Mouse (Mus musculus) CH12.LX (cell line): ENCODE measurements around the gene Gm12166. TPM values are rescaled to one million over a fixed set of nuclear protein-coding genes. Genes with fewer than 3 reads are reported as not detected.
A peak's percentile ranks its signal among the peaks of the same experiment; 100 is the strongest.

ENCODE experiments used
- DNase-seq: peaks from one replicate; pipeline ENCODE4 v3.0.0-alpha.2; 2013; ENCODE audit errors: extremely low read depth
- H3K27ac ChIP-seq: 2 replicates; pipeline ENCODE4 v1.5.1; 2012; ENCODE audit warnings: low read depth, mild to moderate bottlenecking, control low read depth, moderate library complexity; ENCODE audit not compliant: insufficient read depth
- H3K27me3 ChIP-seq: replicated peaks from 2 replicates; pipeline ENCODE3; 2012; ENCODE audit warnings: inconsistent platforms
- H3K36me3 ChIP-seq, 2 experiments: replicated peaks in 1 of 2; 2 replicates each; pipeline versions ENCODE3 to v1.6.1; 2012; ENCODE audit warnings: inconsistent platforms in 1 of 2, low read length in 1 of 2, mild to moderate bottlenecking in 1 of 2, mixed read lengths in 1 of 2, moderate library complexity in 1 of 2; ENCODE audit not compliant: control insufficient read depth in 1 of 2, insufficient read depth in 1 of 2
- H3K4me1 ChIP-seq, 2 experiments: 2 replicates each; pipeline ENCODE4 v1.6.1; 2012; ENCODE audit warnings: inconsistent platforms in 1 of 2, moderate library complexity in 1 of 2; ENCODE audit not compliant: insufficient read depth in 2 of 2, control insufficient read depth in 1 of 2
- H3K4me2 ChIP-seq: 2 replicates; pipeline ENCODE4 v1.6.1; 2012; ENCODE audit warnings: low read depth, mild to moderate bottlenecking, control low read depth; ENCODE audit not compliant: poor library complexity, insufficient read depth, severe bottlenecking
- H3K4me3 ChIP-seq, 3 experiments: fragments of 150-350 bp in 1 of 3; sonication (generic) in 1 of 3; replicated peaks in 1 of 3; 2 replicates each; pipeline versions ENCODE3 to v1.5.1; 2011 to 2012; ENCODE audit warnings: low read depth in 2 of 3, low read length in 2 of 3, mild to moderate bottlenecking in 2 of 3, moderate library complexity in 2 of 3, control low read depth in 1 of 3, improper control_type of control experiment in 1 of 3, inconsistent platforms in 1 of 3, mixed read lengths in 1 of 3; ENCODE audit not compliant: poor library complexity in 1 of 3
- H3K79me2 ChIP-seq: replicated peaks from 2 replicates; pipeline ENCODE4 v1.6.1; 2012; ENCODE audit warnings: mild to moderate bottlenecking, moderate library complexity; ENCODE audit not compliant: control insufficient read depth, poor library complexity, insufficient read depth, severe bottlenecking; ENCODE audit errors: extremely low read depth
- H3K9ac ChIP-seq: 2 replicates; pipeline ENCODE4 v1.6.1; 2012; ENCODE audit warnings: low read depth, mild to moderate bottlenecking, control low read depth, moderate library complexity; ENCODE audit not compliant: insufficient read depth
- H3K9me3 ChIP-seq: replicated peaks from 2 replicates; pipeline ENCODE3; 2012; ENCODE audit warnings: low read length, inconsistent platforms, mixed read lengths
- BHLHE40 ChIP-seq: IDR thresholded peaks from 2 replicates; pipeline ENCODE4 v1.6.1; 2011; ENCODE audit warnings: mild to moderate bottlenecking, low read depth, low read length, improper control_type of control experiment
- CHD1 ChIP-seq: IDR thresholded peaks from 2 replicates; pipeline ENCODE4 v1.6.1; 2012; ENCODE audit warnings: low read depth, low read length, improper control_type of control experiment, inconsistent platforms
- CHD2 ChIP-seq: IDR thresholded peaks from 2 replicates; pipeline ENCODE4 v1.6.1; 2011; ENCODE audit warnings: low read length, improper control_type of control experiment
- E2F4 ChIP-seq: IDR thresholded peaks from 2 replicates; pipeline ENCODE4 v1.6.1; 2011; ENCODE audit warnings: low read depth, low read length, improper control_type of control experiment; ENCODE audit not compliant: insufficient replicate concordance
- ELF1 ChIP-seq: IDR thresholded peaks from 2 replicates; pipeline ENCODE4 v1.6.1; 2014; ENCODE audit warnings: low read depth, mild to moderate bottlenecking, inconsistent platforms, low read length, improper control_type of control experiment
- HCFC1 ChIP-seq: IDR thresholded peaks from 2 replicates; pipeline ENCODE4 v1.6.1; 2012; ENCODE audit warnings: low read depth, mild to moderate bottlenecking, inconsistent platforms, low read length, improper control_type of control experiment
- IRF4 ChIP-seq: IDR thresholded peaks from 2 replicates; pipeline ENCODE4 v1.6.1; 2014; ENCODE audit warnings: low read depth, mild to moderate bottlenecking, inconsistent platforms, low read length, improper control_type of control experiment
- JUN ChIP-seq: IDR thresholded peaks from 2 replicates; pipeline ENCODE4 v1.6.1; 2011; ENCODE audit warnings: low read depth, mild to moderate bottlenecking, low read length, improper control_type of control experiment, moderate library complexity; ENCODE audit not compliant: insufficient read depth
- MAFK ChIP-seq: IDR thresholded peaks from 2 replicates; pipeline ENCODE4 v1.6.1; 2011; ENCODE audit warnings: low read length, improper control_type of control experiment; ENCODE audit not compliant: insufficient replicate concordance
- MAX ChIP-seq: IDR thresholded peaks from 2 replicates; pipeline ENCODE4 v1.6.1; 2011; ENCODE audit warnings: low read length, improper control_type of control experiment
- MYC ChIP-seq: IDR thresholded peaks from 2 replicates; pipeline ENCODE4 v1.6.1; 2011; ENCODE audit warnings: low read depth, mild to moderate bottlenecking, improper control_type of control experiment, low read length
- NELFE ChIP-seq: IDR thresholded peaks from 2 replicates; pipeline ENCODE4 v1.6.1; 2011; ENCODE audit warnings: low read depth, low read length, improper control_type of control experiment
- POLR2AphosphoS2 ChIP-seq: IDR thresholded peaks from 2 replicates; pipeline ENCODE4 v1.6.1; 2011; ENCODE audit warnings: low read depth, low read length, improper control_type of control experiment
- TCF12 ChIP-seq: IDR thresholded peaks from 2 replicates; pipeline ENCODE4 v1.6.1; 2014; ENCODE audit warnings: low read depth, mild to moderate bottlenecking, inconsistent platforms, low read length, improper control_type of control experiment
- USF2 ChIP-seq: conservative IDR thresholded peaks from 2 replicates; pipeline ENCODE4 v1.6.1; 2011; ENCODE audit warnings: low read depth, low read length, improper control_type of control experiment
- ZC3H11A ChIP-seq: IDR thresholded peaks from 2 replicates; pipeline ENCODE4 v1.6.1; 2012; ENCODE audit warnings: low read depth, mild to moderate bottlenecking, inconsistent platforms, low read length, improper control_type of control experiment
- ZMIZ1 ChIP-seq: IDR thresholded peaks from 2 replicates; pipeline ENCODE4 v1.6.1; 2012; ENCODE audit warnings: low read depth, mild to moderate bottlenecking, inconsistent platforms, low read length, improper control_type of control experiment
- dilution Hi-C: fragments of 300-500 bp; cut with MboI; formaldehyde crosslinking; loops from 2 replicates; pipeline ENCODE4 v1.14.3; 2020; ENCODE audit warnings: low sequenced_read_pairs; ENCODE audit not compliant: extremely low pct_unique_long_range_greater_than_20kb, extremely low pct_ligation_motif_present
- in situ Hi-C: fragments of 300-500 bp; cut with MboI; formaldehyde crosslinking; loops from 3 replicates; pipeline ENCODE4 v1.14.3; 2019; ENCODE audit warnings: low sequenced_read_pairs, low pct_ligation_motif_present, low pct_unique_long_range_greater_than_20kb, mixed read lengths
- polyA plus RNA-seq: library from polyadenylated mRNA; unstranded; fragments of >175 nt; gene quantifications from 2 replicates; pipeline ENCODE4 v1.2.1, GENCODE M21; 2012; ENCODE audit warnings: low read depth; ENCODE audit not compliant: insufficient read length
- total RNA-seq, 2 experiments: library from RNA; depleted of rRNA; stranded (reverse); fragments of 300-350 nt in 1 of 2; fragments of >200 nt in 1 of 2; gene quantifications; 2 replicates each; pipeline ENCODE4 v1.2.3; 2012 to 2014

Gene Gm12166
- total and polyA plus RNA-seq, 3 experiments: 2.3 to 19.0 (median 2.9) TPM

DNA sequence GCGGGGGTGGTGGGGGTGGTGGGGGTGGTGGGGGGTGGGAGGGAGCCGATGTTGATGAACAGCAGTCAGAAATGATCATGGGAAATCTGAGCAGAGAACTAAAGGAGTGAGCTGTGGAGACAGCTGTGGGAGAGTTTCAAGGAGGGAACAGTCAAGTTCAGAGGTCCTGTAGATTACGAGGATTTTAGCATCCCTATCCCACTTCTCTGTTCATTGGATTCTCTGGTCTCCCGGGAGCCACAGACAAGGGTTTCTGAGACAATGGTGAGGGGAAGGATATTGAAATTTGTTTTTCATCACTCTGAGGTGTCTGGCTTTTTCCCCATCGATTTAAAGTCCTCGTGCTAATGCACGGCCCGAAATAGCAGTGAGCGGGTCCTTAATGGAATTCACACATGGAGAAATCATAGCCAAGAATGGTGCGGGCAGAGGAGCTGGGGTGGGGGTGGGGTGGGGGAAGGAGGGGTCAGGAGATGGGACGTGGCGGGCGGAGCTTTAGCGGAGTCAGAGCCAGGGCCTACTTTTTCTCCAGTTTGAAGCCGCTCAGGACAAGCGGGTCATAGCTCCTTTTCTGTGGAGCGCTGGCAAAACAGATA, 17.4 kb upstream of the Gm12166 start:
- in situ Hi-C loops: no loop called here
- H3K9ac ChIP-seq: no peak overlapping the region

DNA sequence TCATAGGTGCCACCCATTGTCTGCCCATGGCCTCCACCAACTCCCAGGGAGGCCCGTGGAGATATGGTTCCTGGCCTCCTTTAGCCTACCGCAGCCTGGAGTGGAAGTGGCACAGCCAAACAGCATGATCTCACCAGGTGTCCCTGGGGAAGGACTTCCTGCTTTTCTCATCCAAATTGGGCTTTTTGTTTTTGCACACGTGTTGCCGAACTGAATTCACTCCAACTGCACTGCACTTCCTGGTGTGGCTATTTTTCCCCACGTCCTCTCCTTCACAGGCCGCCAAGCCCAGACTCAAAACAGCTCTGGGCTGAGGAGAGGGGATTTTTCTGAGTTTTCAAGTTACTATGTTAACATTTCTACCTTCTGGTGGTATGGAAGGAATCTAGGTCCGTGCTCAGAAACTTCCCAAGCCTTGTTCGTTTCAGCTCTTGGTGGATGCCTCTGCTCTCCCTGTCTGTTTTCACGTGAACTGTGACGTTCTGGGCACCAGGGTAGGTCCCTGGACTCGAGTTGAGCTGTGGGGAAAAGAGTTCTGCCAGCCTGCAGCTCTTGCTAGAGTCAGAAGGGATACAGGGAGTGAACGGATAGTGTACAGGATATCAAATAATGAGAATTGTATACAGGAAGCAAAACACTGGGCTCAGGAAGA, 16.8 kb upstream of the Gm12166 start:
- Histone ChIP-seq H3K27ac (no peak overlapping the region), H3K27me3 (no peaks in the 10 kb centered on the region), H3K36me3 (no peaks in the 10 kb centered on the region)
- TF ChIP-seq MAFK (no peak), JUN (no peak), ELF1 (peak; percentile 59)
- TF ChIP-seq, all 38 proteins: peak for 1
- Histone ChIP-seq H3K79me2 (no peaks in the 10 kb centered on the region), H3K4me3 (no peak overlapping the region), H3K4me2 (no peak overlapping the region), H3K9ac (no peak overlapping the region), H3K4me1 (peaks cover 0 to 25% of the 10 kb centered on the region in 2 experiments; a peak in 2 of 4 replicates), H3K9me3 (no peaks in the 10 kb centered on the region)
- in situ Hi-C loops: no loop called here
- no peak for DNase-seq
- dilution Hi-C loops: no loop called here

More for the DNA sequence above, 17.4 kb upstream of the Gm12166 start:
- no peaks in the 10 kb centered on the region for H3K9me3 ChIP-seq
- H3K4me2 ChIP-seq: no peak overlapping the region
- H3K4me1 ChIP-seq: peaks cover 0 to 24% of the 10 kb centered on the region in 2 experiments; a peak in 2 of 4 replicates
- TF ChIP-seq CHD1 (no peak), BHLHE40 (no peak), USF2 (no peak), CHD2 (no peak), MAFK (no peak), POLR2AphosphoS2 (no peak), TCF12 (no peak), ZC3H11A (no peak), ZMIZ1 (no peak), MAX (no peak), IRF4 (no peak), NELFE (no peak), HCFC1 (no peak), MYC (no peak), E2F4 (no peak)
- no peaks in the 10 kb centered on the region for H3K79me2 ChIP-seq
- H3K4me3 ChIP-seq: no peak overlapping the region
- H3K36me3 ChIP-seq: no peaks in the 10 kb centered on the region
- no peaks in the 10 kb centered on the region for H3K27me3 ChIP-seq
- dilution Hi-C loops: no loop called here
- DNase-seq: no peak
- H3K27ac ChIP-seq: no peak overlapping the region
